Mouse (Mus musculus): Measurements from ENCODE around the gene Wdr77. TPM values are rescaled to one million over a fixed set of nuclear protein-coding genes. Genes with fewer than 3 reads are reported as not detected.

Gene Wdr77
- 65.3 and 74.5 TPM in 2 replicates for polyA plus RNA-seq (2012; rRNA removed)

GRCm38 (mm10) chr3:105958974-105959580 is at the start of gene Wdr77:
Gene Wdr77, plus strand, starts transcription at chr3:105959369.

GRCm38 (mm10) chr3:105932240-105933071 is 26.7 kb upstream of the Wdr77 start, which contains the start of gene I830077J02Rik:
Gene I830077J02Rik, minus strand, starts transcription at chr3:105932664.

GRCm38 (mm10) chr3:105959999-105960398 is 830 bp downstream of the Wdr77 start, which contains the start of gene Atp5f1:
Gene Atp5f1, minus strand, starts transcription at chr3:105960099.

GRCm38 (mm10) chr3:105973411-105973810 is 14.2 kb downstream of the Wdr77 start, which contains the start of gene Ovgp1:
Gene Ovgp1, plus strand, starts transcription at chr3:105973711.

GRCm38 (mm10) chr3:106014546-106014945 is 55.4 kb downstream of the Wdr77 start, which contains the start of gene Pifo:
Gene Pifo, minus strand, starts transcription at chr3:106014646.

Other genes with a start within 250 kb of the Wdr77 start
- 42.0 and 45.6 TPM in 2 replicates for gene Rap1a, start 158.0 kb upstream of the Wdr77 start, polyA plus RNA-seq (2012; rRNA removed)
- 0.22 and 0.30 TPM in 2 replicates for gene Adora3, start 88.5 kb upstream of the Wdr77 start, polyA plus RNA-seq (2012; rRNA removed)
- gene Tmigd3, start 88.5 kb upstream of the Wdr77 start, polyA plus RNA-seq (2012; rRNA removed), result 0.16 TPM in 1 of 2 replicates, not detected in the other
- gene I830077J02Rik, start 26.7 kb upstream of the Wdr77 start, polyA plus RNA-seq (2012; rRNA removed), result 0.50 and 0.61 TPM in 2 replicates
- gene Atp5f1, start 730 bp downstream of the Wdr77 start, polyA plus RNA-seq (2012; rRNA removed), result 306 and 320 TPM in 2 replicates
- gene Ovgp1, start 14.3 kb downstream of the Wdr77 start, polyA plus RNA-seq (2012; rRNA removed), result 13.5 and 14.0 TPM in 2 replicates
- 3.2 and 4.1 TPM in 2 replicates for gene Pifo, start 55.3 kb downstream of the Wdr77 start, polyA plus RNA-seq (2012; rRNA removed)
- gene Chil5, start 73.4 kb downstream of the Wdr77 start, polyA plus RNA-seq (2012; rRNA removed), result not detected in 2 replicates
- 1.2 and 1.3 TPM in 2 replicates for gene Chia1, start 153.9 kb downstream of the Wdr77 start, polyA plus RNA-seq (2012; rRNA removed)
- not detected in 2 replicates for gene Chil3, start 208.2 kb downstream of the Wdr77 start, polyA plus RNA-seq (2012; rRNA removed)

Data from central nervous system, embryonic 14 days (tissue).